Mouse (Mus musculus): ENCODE results near the gene Rabl6. TPM values are rescaled to one million over a fixed set of nuclear protein-coding genes. Genes with fewer than 3 reads are reported as not detected.
A peak's percentile ranks its signal among the peaks of the same experiment; 100 is the strongest.

Gene Rabl6
- polyA plus RNA-seq, 1 experiment = 63.2 TPM

DNA sequence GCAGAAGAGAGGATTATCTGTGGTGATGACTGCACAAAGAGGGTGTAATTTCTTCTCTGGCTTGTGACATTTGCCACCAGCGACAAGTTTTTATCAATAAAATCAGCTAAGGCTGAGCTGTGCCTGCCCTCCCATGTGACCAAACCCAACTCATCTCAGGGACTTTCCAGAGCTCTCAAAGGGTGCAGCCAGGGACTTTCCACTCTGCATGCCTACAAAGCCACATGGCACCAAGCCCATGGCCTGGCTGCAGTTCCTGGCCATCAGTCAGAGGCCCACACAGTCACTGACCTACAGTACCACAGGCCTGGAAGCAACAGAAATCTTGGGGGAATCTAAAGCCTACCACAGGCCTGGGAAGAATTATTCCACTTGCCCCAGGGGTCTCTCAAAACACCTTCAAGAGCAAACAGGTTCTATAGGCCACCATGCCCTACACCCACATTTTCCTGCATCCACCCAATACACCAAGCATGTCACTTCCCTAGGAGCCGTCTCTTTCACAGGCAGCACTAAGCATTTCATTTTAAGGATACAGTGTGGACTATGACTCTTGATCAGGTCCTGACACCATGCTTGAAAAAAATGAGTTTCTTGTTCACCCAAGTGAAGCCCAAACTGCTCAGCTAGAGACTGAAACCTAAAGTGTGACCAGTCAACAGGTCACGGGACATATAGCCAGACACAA, 74.0 kb downstream of the Rabl6 start:
- TF ChIP-seq POLR2A (IDR thresholded peaks at IDR 0.05; ENCODE audit: low read depth, low read length) (no peak), CTCF (IDR thresholded peaks at IDR 0.05; ENCODE audit: borderline replicate concordance, insufficient read depth, low read length) (no peak)
- H3K27ac ChIP-seq (ENCODE audit: insufficient read depth, low read length) = peak overlapping the region; percentile 97
- H3K4me3 ChIP-seq (ENCODE audit: insufficient read depth, low read length) = no peak overlapping the region
- peaks cover 6% of the 10 kb centered on the region for H3K4me1 ChIP-seq (ENCODE audit: control insufficient read depth, insufficient read depth, low read length)

GRCm38 (mm10) chr2:25533707-25534106, 74.6 kb downstream of the Rabl6 start:
- Histone ChIP-seq H3K4me3 (ENCODE audit: insufficient read depth, low read length) (no peak overlapping the region), H3K4me1 (ENCODE audit: control insufficient read depth, insufficient read depth, low read length) (peaks cover 6% of the 10 kb centered on the region)
- TF ChIP-seq CTCF (IDR thresholded peaks at IDR 0.05; ENCODE audit: borderline replicate concordance, insufficient read depth, low read length) (no peak), POLR2A (IDR thresholded peaks at IDR 0.05; ENCODE audit: low read depth, low read length) (no peak)

More at GRCm38 (mm10) chr2:25533707-25534106, 74.6 kb downstream of the Rabl6 start:
- H3K27ac ChIP-seq (ENCODE audit: insufficient read depth, low read length) = peak overlapping the region; percentile 94

Other genes with a start within 250 kb of the Rabl6 start
- gene Uap1l1, start 242.8 kb downstream of the Rabl6 start, polyA plus RNA-seq (2011; ENCODE audit: insufficient read length, low read depth, missing spikeins) = 40.0 and 42.2 TPM in 2 replicates
- gene Sapcd2, start 236.2 kb downstream of the Rabl6 start, polyA plus RNA-seq (2011; ENCODE audit: insufficient read length, low read depth, missing spikeins) = 3.3 and 5.2 TPM in 2 replicates
- 0.33 and 2.2 TPM in 2 replicates for gene Entpd2, start 212.6 kb downstream of the Rabl6 start, polyA plus RNA-seq (2011; ENCODE audit: insufficient read length, low read depth, missing spikeins)
- gene Npdc1, start 209.2 kb downstream of the Rabl6 start, polyA plus RNA-seq (2011; ENCODE audit: insufficient read length, low read depth, missing spikeins) = 86.0 and 107 TPM in 2 replicates
- gene Fut7, start 185.3 kb downstream of the Rabl6 start, polyA plus RNA-seq (2011; ENCODE audit: insufficient read length, low read depth, missing spikeins) = not detected in 2 replicates
- gene Abca2, start 179.8 kb downstream of the Rabl6 start, polyA plus RNA-seq (2011; ENCODE audit: insufficient read length, low read depth, missing spikeins) = 7.8 and 12.1 TPM in 2 replicates
- gene Clic3, start 151.7 kb downstream of the Rabl6 start, polyA plus RNA-seq (2011; ENCODE audit: insufficient read length, low read depth, missing spikeins) = not detected in 2 replicates
- 12.9 and 13.6 TPM in 2 replicates for gene Paxx, start 147.4 kb downstream of the Rabl6 start, polyA plus RNA-seq (2011; ENCODE audit: insufficient read length, low read depth, missing spikeins)
- gene Ptgds, start 138.5 kb downstream of the Rabl6 start, polyA plus RNA-seq (2011; ENCODE audit: insufficient read length, low read depth, missing spikeins) = not detected in 2 replicates
- gene Lcn12, start 114.6 kb downstream of the Rabl6 start, polyA plus RNA-seq (2011; ENCODE audit: insufficient read length, low read depth, missing spikeins) = not detected in 2 replicates
- gene Fbxw5, start 107.8 kb downstream of the Rabl6 start, polyA plus RNA-seq (2011; ENCODE audit: insufficient read length, low read depth, missing spikeins) = 28.0 and 40.7 TPM in 2 replicates
- gene C8g, start 106.8 kb downstream of the Rabl6 start, polyA plus RNA-seq (2011; ENCODE audit: insufficient read length, low read depth, missing spikeins) = 0.91 and 1.2 TPM in 2 replicates
- gene Traf2, start 61.6 kb downstream of the Rabl6 start, polyA plus RNA-seq (2011; ENCODE audit: insufficient read length, low read depth, missing spikeins) = 11.5 and 13.1 TPM in 2 replicates
- 102 and 122 TPM in 2 replicates for gene Edf1, start 50.7 kb downstream of the Rabl6 start, polyA plus RNA-seq (2011; ENCODE audit: insufficient read length, low read depth, missing spikeins)
- gene Mamdc4, start 33.7 kb downstream of the Rabl6 start, polyA plus RNA-seq (2011; ENCODE audit: insufficient read length, low read depth, missing spikeins) = 0.45 and 1.0 TPM in 2 replicates
- 33.0 and 46.4 TPM in 2 replicates for gene Phpt1, start 33.3 kb downstream of the Rabl6 start, polyA plus RNA-seq (2011; ENCODE audit: insufficient read length, low read depth, missing spikeins)
- 0.17 and 0.25 TPM in 2 replicates for gene Ajm1, start 26.8 kb downstream of the Rabl6 start, polyA plus RNA-seq (2011; ENCODE audit: insufficient read length, low read depth, missing spikeins)
- gene Ccdc183, start 9.2 kb upstream of the Rabl6 start, polyA plus RNA-seq (2011; ENCODE audit: insufficient read length, low read depth, missing spikeins) = not detected in 2 replicates
- gene Tmem141, start 13.5 kb upstream of the Rabl6 start, polyA plus RNA-seq (2011; ENCODE audit: insufficient read length, low read depth, missing spikeins) = 17.3 and 18.3 TPM in 2 replicates
- gene Fcna, start 19.5 kb upstream of the Rabl6 start, polyA plus RNA-seq (2011; ENCODE audit: insufficient read length, low read depth, missing spikeins) = not detected in 2 replicates
- gene Lcn8, start 44.6 kb upstream of the Rabl6 start, polyA plus RNA-seq (2011; ENCODE audit: insufficient read length, low read depth, missing spikeins) = not detected in 2 replicates
- not detected in 2 replicates for gene Lcn5, start 49.4 kb upstream of the Rabl6 start, polyA plus RNA-seq (2011; ENCODE audit: insufficient read length, low read depth, missing spikeins)
- gene Lcn6, start 68.3 kb upstream of the Rabl6 start, polyA plus RNA-seq (2011; ENCODE audit: insufficient read length, low read depth, missing spikeins) = not detected in 2 replicates
- not detected in 2 replicates for gene Lcn10, start 74.2 kb upstream of the Rabl6 start, polyA plus RNA-seq (2011; ENCODE audit: insufficient read length, low read depth, missing spikeins)
- gene Obp2a, start 91.5 kb upstream of the Rabl6 start, polyA plus RNA-seq (2011; ENCODE audit: insufficient read length, low read depth, missing spikeins) = not detected in 2 replicates
- 14.4 and 21.2 TPM in 2 replicates for gene Bmyc, start 98.2 kb upstream of the Rabl6 start, polyA plus RNA-seq (2011; ENCODE audit: insufficient read length, low read depth, missing spikeins)
- gene Obp2b, start 128.5 kb upstream of the Rabl6 start, polyA plus RNA-seq (2011; ENCODE audit: insufficient read length, low read depth, missing spikeins) = not detected in 2 replicates
- not detected in 2 replicates for gene Lcn3, start 157.0 kb upstream of the Rabl6 start, polyA plus RNA-seq (2011; ENCODE audit: insufficient read length, low read depth, missing spikeins)
- not detected in 2 replicates for gene Lcn11, start 168.5 kb upstream of the Rabl6 start, polyA plus RNA-seq (2011; ENCODE audit: insufficient read length, low read depth, missing spikeins)
- gene Gm13539, start 173.7 kb upstream of the Rabl6 start, polyA plus RNA-seq (2011; ENCODE audit: insufficient read length, low read depth, missing spikeins) = not detected in 2 replicates
- not detected in 2 replicates for gene Glt6d1, start 207.3 kb upstream of the Rabl6 start, polyA plus RNA-seq (2011; ENCODE audit: insufficient read length, low read depth, missing spikeins)
- gene Lcn9, start 214.6 kb upstream of the Rabl6 start, polyA plus RNA-seq (2011; ENCODE audit: insufficient read length, low read depth, missing spikeins) = not detected in 2 replicates
- gene Sohlh1, start 238.7 kb upstream of the Rabl6 start, polyA plus RNA-seq (2011; ENCODE audit: insufficient read length, low read depth, missing spikeins) = not detected in 2 replicates